Mouse (Mus musculus) heart, embryonic 15.5 days (tissue): ENCODE data around the gene Zfp414. TPM values are rescaled to one million over a fixed set of nuclear protein-coding genes. Genes with fewer than 3 reads are reported as not detected.

Source experiments
- ATAC-seq: fragments of 200-750 bp; cut with Nextera tagmentation; replicated peaks from 2 replicates; pipeline ENCODE4 v1.8.0; 2017; ENCODE audit warnings: low read depth, moderate TSS enrichment; ENCODE audit not compliant: insufficient number of reproducible peaks, insufficient read depth, low FRiP score
- H3K27ac ChIP-seq: fragments of 300-500 bp; sonication (generic); 2 replicates; pipeline ENCODE4 v1.5.1; 2015; ENCODE audit warnings: mild to moderate bottlenecking, inconsistent platforms
- H3K27me3 ChIP-seq: fragments of 300-500 bp; sonication (generic); 2 replicates; pipeline ENCODE4 v1.6.1; 2015; ENCODE audit warnings: inconsistent platforms
- H3K36me3 ChIP-seq: fragments of 300-500 bp; sonication (generic); 2 replicates; pipeline ENCODE4 v1.6.1; 2015; ENCODE audit warnings: mild to moderate bottlenecking, inconsistent platforms
- H3K4me1 ChIP-seq: fragments of 300-500 bp; sonication (generic); replicated peaks from 2 replicates; pipeline ENCODE4 v1.6.1; 2015; ENCODE audit warnings: inconsistent platforms
- H3K4me2 ChIP-seq: fragments of 300-500 bp; sonication (generic); 2 replicates; pipeline ENCODE4 v1.6.1; 2015; ENCODE audit warnings: inconsistent platforms, mild to moderate bottlenecking, moderate library complexity
- H3K4me3 ChIP-seq: fragments of 300-500 bp; sonication (generic); 2 replicates; pipeline ENCODE4 v1.5.1; 2015; ENCODE audit warnings: mild to moderate bottlenecking, inconsistent platforms
- H3K9ac ChIP-seq: fragments of 300-500 bp; sonication (generic); 2 replicates; pipeline ENCODE4 v1.6.1; 2015; ENCODE audit warnings: mild to moderate bottlenecking, inconsistent platforms
- H3K9me3 ChIP-seq: fragments of 300-500 bp; sonication (generic); replicated peaks from 2 replicates; pipeline ENCODE4 v1.6.1; 2016; ENCODE audit warnings: inconsistent platforms
- WGBS: fragments of 180-500 bp; shearing (Covaris S2); methylation state at CpG from one replicate; pipeline ENCODE4 v1.1.7; 2015; ENCODE audit warnings: mixed read lengths; 5-methylcytosine and 5-hydroxymethylcytosine counted together
- polyA plus RNA-seq: library from polyadenylated mRNA; unstranded; fragments of >200 nt; fragmentation: Nextera tagmentation; extraction: Ambion mirVana; gene quantifications from 2 replicates; pipeline ENCODE4 v1.2.1, GENCODE M21; 2015

Zfp414 gene
- polyA plus RNA-seq, 1 experiment from 2014 or later = 29.8 TPM

DNA sequence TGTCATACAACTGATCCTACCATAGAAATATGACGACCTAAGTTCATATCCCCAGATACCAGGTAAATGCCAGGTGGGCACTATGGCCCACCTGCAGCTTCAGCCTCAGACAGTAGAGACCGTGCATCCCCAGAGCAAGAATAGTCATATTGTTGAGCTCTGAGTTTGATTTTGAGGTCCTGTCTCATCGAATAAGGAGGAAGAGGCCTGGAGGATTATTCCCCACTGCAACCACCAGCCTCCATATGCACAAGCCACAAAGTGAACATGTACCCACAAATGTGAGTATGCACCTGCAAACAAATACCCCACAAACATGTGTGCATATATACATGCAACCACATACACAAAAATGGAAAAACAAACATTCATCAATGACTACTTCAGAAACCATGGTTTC is 1.6 kb upstream of the Zfp414 start:
- no peak for ATAC-seq

DNA sequence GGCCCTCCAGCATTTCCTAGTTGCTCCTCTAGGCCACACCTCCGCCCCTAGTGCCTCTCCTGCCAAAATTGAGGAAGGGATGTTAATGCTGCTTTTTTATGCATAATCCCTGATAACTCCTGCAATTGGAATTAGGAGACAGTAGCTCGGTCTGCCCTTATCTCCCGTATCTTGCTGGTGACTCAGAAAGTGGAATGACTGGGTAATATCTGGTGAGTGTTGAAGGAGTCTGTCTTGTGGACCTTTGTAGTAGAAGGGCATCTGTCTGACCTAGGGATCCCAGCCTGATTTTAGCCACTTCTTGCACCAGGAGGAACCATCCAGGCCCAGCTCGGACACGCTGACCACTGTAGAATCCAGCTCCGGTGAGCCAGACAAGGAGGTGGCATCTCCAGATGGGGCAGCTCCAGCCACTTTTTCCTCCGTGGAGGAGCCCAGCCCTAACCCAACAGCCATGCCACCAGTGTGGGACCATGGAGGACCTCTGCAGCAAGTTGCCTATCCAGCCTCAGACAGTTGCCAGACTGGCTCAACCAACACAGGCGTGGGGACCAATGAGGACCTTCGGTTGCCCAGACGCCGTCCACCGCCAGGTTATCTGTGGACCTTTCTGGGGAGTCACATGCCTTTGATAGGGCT is 716 bp downstream of the Zfp414 start:
- 48% methylated on average over 12 of the region's 12 CpGs for WGBS
- Histone ChIP-seq H3K36me3 (peaks cover 12% of the 10 kb centered on the region; the same call in 1 of the 2 replicates), H3K27ac (peak overlapping the region; percentile 99), H3K4me2 (peak overlapping the region; percentile 69), H3K4me1 (peaks cover 25% of the 10 kb centered on the region), H3K27me3 (no peaks in the 10 kb centered on the region), H3K4me3 (peak overlapping the region; percentile 81), H3K9me3 (no peaks in the 10 kb centered on the region), H3K9ac (peak overlapping the region; percentile 81)
- 0 out of 2 replicates have a peak, but pooled peaks have one; percentile 8 for ATAC-seq

More for the DNA sequence above, 1.6 kb upstream of the Zfp414 start:
- Histone ChIP-seq H3K9me3 (no peaks in the 10 kb centered on the region), H3K4me3 (no peak overlapping the region), H3K36me3 (peaks cover 12% of the 10 kb centered on the region; the same call in 1 of the 2 replicates), H3K4me1 (peaks cover 25% of the 10 kb centered on the region), H3K27ac (no peak overlapping the region), H3K4me2 (no peak overlapping the region), H3K27me3 (no peaks in the 10 kb centered on the region), H3K9ac (no peak overlapping the region)
- WGBS = 86% methylated on average over 3 of the region's 3 CpGs

DNA sequence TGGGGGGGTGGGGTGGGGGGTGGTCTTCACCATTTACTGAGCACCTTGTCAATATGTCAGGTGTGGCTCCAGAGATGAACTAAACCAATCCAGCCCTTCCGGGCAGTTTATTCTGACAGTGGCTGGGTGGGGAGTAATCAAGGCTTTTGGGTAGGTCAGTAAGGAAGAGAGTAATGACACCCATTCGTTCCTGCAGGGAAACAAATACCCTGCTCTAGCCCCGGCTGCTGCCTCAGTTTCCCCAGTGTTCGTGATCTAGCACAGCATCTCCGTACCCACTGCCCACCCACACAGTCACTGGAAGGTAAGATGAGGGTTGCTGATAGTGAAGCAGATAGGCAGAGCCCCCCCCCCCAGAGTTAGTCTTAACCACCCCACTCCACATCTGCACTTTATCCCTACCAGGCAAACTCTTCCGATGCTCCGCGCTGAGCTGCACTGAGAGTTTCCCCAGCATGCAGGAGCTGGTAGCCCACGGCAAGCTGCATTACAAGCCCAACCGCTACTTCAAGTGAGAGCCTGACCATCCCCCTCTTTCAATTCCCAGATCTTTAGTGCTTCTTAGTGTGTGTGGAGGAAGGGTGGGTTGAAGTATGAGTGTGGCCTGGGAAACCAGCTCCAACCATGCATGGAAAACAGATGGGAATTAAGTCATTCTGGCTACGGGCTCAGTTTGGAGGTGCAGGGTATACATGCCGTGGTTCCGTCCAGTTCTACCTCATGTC is 1.4 kb downstream of the Zfp414 start:
- Histone ChIP-seq H3K36me3 (peaks cover 12% of the 10 kb centered on the region; the same call in 1 of the 2 replicates), H3K27ac (no peak overlapping the region), H3K9ac (no peak overlapping the region), H3K27me3 (no peaks in the 10 kb centered on the region), H3K4me1 (peaks cover 25% of the 10 kb centered on the region), H3K9me3 (no peaks in the 10 kb centered on the region), H3K4me3 (no peak overlapping the region), H3K4me2 (peak overlapping the region; percentile 69)
- no peak for ATAC-seq
- 76% methylated on average over 13 of the region's 13 CpGs for whole genome bisulfite sequencing

DNA sequence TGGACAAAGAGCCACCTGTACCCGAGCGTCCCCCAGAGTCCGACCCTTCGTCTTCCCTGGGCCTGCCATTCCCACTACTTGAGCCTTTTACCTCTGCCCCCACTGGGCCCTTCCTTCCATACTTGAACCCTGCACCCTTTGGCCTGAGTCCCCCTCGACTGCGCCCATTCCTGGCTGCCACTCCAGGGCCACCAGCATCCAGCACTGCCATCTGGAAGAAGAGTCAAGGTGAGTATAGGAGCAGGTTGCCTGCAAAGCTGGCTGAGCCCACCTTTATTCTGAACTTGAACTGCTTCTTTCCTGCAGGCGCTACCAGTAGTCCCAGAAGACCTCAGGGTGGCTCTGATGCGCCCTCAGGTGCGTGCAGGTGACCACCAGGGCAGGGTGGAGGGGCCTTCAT is 2.3 kb downstream of the Zfp414 start:
- ATAC-seq = no peak
- H3K9ac ChIP-seq = 0 out of 2 replicates have a peak overlapping the region, but pooled peaks have one; percentile 19
- no peaks in the 10 kb centered on the region for H3K27me3 ChIP-seq
- no peaks in the 10 kb centered on the region for H3K9me3 ChIP-seq
- H3K4me3 ChIP-seq = no peak overlapping the region
- no peak overlapping the region for H3K4me2 ChIP-seq
- H3K36me3 ChIP-seq = peaks cover 12% of the 10 kb centered on the region; the same call in 1 of the 2 replicates
- peaks cover 25% of the 10 kb centered on the region for H3K4me1 ChIP-seq
- H3K27ac ChIP-seq = no peak overlapping the region
- WGBS = 96% methylated on average over 9 of the region's 9 CpGs

DNA sequence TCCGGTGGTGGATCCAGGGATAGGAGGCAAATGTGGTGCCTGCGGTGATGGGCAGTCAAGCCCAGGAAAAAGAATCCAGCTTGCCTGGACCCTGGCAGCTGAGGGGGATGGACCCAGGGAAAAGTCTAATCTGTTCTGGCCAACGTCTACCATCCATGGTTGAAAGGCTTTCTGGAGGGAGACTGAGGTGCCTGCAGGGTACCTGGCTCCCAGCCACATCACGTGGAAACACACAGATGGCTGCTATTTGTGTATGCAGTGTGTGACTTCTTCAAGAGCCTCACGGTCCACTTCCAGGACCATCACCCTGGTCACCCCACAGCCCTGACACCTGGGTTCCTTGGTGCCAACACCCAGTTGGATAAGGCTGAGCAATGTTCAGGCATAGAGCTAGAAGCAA is 2.9 kb downstream of the Zfp414 start:
- H3K4me1 ChIP-seq = peaks cover 25% of the 10 kb centered on the region
- no peak for ATAC-seq
- WGBS = 73% methylated on average over 5 of the region's 5 CpGs
- H3K27me3 ChIP-seq = no peaks in the 10 kb centered on the region
- H3K9ac ChIP-seq = no peak overlapping the region
- H3K9me3 ChIP-seq = no peaks in the 10 kb centered on the region
- H3K36me3 ChIP-seq = peaks cover 12% of the 10 kb centered on the region; the same call in 1 of the 2 replicates
- no peak overlapping the region for H3K4me2 ChIP-seq
- H3K27ac ChIP-seq = no peak overlapping the region
- H3K4me3 ChIP-seq = no peak overlapping the region

DNA sequence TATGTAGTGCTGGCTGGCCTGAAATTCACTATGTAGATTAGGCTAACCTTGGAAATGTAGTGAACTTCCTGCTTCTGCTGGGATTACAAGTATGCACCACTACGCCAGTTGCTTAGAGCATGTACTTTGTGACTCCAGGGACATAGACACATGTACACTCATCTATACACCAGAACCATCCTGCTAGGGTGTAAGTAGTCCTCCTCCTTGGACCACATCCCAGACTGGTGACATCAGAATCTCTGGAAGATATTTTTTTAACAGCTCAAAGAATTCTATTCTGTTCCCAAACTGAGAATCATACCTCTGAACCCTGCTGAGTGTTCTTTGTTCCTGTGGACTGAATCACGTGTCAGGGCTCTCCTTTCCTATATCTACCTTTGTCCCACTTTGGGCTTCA is 8.1 kb downstream of the Zfp414 start:
- ATAC-seq = no peak
- H3K4me2 ChIP-seq = no peak overlapping the region
- no peaks in the 10 kb centered on the region for H3K4me1 ChIP-seq
- no peaks in the 10 kb centered on the region for H3K27me3 ChIP-seq
- H3K27ac ChIP-seq = no peak overlapping the region
- no peaks in the 10 kb centered on the region for H3K36me3 ChIP-seq
- H3K4me3 ChIP-seq = no peak overlapping the region
- no peaks in the 10 kb centered on the region for H3K9me3 ChIP-seq
- 68% methylated on average over 2 of the region's 2 CpGs for WGBS
- H3K9ac ChIP-seq = no peak overlapping the region

DNA sequence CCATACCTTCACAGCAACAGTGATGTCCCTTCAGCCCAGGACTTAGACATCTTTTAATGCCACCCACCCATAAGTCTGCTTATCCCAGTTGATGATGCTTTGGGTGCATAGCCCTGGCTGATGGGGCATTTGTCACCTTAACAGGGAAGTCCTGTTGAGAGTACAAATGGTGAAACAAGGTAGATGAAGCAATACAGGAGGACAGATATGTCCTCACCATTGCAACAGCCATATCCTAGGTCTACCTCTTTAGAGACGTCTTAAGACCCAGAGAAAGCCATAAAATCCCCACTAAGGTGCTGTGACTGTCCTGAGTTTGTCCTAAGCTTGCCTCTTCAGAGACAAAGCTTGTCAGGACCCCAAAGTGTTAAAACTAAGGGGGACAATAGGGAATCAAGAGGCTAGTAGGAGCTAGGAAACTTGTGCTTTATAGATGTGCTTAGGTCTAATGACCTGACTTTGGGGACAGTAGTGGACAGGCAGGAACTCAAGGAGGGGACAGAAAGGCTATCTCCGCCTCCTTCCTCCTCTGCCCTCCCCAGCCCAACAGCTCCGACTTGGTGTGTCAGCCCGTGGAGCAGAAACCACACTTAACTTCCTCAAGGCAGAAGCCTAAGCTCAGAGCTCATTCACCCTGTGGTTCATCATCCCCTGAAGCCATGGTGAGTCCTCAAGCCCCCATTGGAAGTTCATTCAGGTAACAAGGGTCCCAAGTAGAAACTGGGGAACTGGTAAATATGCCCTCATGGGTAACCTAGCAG is 8.8 kb downstream of the Zfp414 start, which contains the start of gene Pram1:
Gene Pram1 (plus strand): TSS at position 541 of the 761 bp plus-strand sequence.
- Histone ChIP-seq H3K9ac (no peak within 1 kb of the TSS), H3K36me3 (no peaks in the 10 kb centered on the region), H3K4me2 (no peak within 1 kb of the TSS), H3K4me3 (no peak within 1 kb of the TSS), H3K27ac (no peak within 1 kb of the TSS), H3K4me1 (no peaks in the 10 kb centered on the region), H3K27me3 (no peaks in the 10 kb centered on the region), H3K9me3 (no peaks in the 10 kb centered on the region)
- ATAC-seq = no peak
- WGBS = 90% methylated on average over 4 of the region's 4 CpGs

DNA sequence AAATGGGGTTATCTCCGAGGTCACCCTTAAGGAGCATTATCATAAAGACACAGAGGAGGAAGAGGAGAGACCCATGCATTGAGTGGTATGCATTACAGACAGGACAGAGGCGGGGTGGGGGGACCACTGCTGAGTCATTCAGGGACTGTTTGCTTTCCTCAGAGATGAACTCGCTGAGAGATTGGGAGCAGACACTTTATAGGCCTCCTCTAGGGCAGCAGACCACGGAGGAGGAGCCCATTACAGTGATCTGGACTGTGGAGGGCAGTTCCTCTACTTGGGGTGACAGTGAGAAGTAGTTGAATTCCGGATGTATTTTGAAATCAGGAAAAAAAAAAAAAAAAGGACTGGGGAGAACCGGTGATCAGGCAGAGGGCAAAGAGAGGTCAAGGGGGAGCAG is 10.9 kb downstream of the Zfp414 start:
- Histone ChIP-seq H3K4me1 (no peaks in the 10 kb centered on the region), H3K36me3 (peaks cover 9% of the 10 kb centered on the region), H3K4me3 (no peak overlapping the region), H3K9me3 (no peaks in the 10 kb centered on the region), H3K9ac (no peak overlapping the region), H3K27me3 (no peaks in the 10 kb centered on the region), H3K27ac (no peak overlapping the region), H3K4me2 (no peak overlapping the region)
- ATAC-seq = no peak
- WGBS = 40% methylated on average over 6 of the region's 6 CpGs

DNA sequence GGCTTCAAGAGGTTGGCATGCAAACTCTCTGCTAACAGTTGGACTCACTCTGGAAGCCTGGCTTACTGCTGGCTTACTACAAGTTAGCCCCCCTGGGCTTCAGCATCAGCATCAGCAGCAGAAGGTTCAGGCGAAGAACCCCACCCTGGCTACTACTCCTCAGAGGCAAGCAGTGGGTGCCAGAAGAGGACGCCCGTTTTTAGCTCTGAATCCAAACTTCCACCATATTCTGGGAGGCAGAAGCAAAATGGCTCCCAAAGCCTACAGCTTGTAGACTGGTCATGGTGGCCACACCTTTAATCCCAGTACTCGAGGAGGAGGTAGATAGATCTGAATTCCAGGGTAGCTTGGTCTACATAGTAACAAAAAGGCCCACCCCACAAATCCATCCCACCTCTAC is 15.2 kb downstream of the Zfp414 start:
- H3K36me3 ChIP-seq = peaks cover 51% of the 10 kb centered on the region
- H3K27me3 ChIP-seq = no peaks in the 10 kb centered on the region
- no peak for ATAC-seq
- WGBS = 82% methylated on average over 4 of the region's 4 CpGs
- no peak overlapping the region for H3K4me3 ChIP-seq
- H3K27ac ChIP-seq = no peak overlapping the region
- no peak overlapping the region for H3K9ac ChIP-seq
- no peak overlapping the region for H3K4me2 ChIP-seq
- H3K9me3 ChIP-seq = no peaks in the 10 kb centered on the region
- H3K4me1 ChIP-seq = no peaks in the 10 kb centered on the region

DNA sequence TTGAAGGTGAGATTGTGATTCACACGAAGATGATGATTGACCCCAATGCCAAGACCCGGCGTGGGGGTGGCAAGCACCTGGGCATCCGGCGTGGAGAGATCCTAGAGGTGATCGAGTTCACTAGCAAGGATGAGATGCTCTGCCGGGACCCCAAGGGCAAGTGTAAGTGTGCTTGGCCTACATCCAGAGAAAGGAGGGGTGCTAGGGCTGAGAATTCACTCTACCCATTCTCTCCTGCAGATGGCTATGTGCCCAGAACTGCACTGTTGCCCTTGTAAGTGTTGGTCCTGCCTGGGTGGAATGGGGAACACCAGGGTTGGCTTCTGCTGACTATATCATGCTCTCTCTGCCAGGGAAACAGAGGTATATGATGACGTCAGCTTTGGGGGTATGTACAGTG is 16.2 kb downstream of the Zfp414 start:
- ATAC-seq = no peak
- 88% methylated on average over 8 of the region's 8 CpGs for WGBS
- Histone ChIP-seq H3K36me3 (peaks cover 61% of the 10 kb centered on the region), H3K4me1 (no peaks in the 10 kb centered on the region), H3K9me3 (no peaks in the 10 kb centered on the region), H3K4me3 (no peak overlapping the region), H3K27ac (no peak overlapping the region), H3K4me2 (no peak overlapping the region), H3K9ac (no peak overlapping the region), H3K27me3 (no peaks in the 10 kb centered on the region)

DNA sequence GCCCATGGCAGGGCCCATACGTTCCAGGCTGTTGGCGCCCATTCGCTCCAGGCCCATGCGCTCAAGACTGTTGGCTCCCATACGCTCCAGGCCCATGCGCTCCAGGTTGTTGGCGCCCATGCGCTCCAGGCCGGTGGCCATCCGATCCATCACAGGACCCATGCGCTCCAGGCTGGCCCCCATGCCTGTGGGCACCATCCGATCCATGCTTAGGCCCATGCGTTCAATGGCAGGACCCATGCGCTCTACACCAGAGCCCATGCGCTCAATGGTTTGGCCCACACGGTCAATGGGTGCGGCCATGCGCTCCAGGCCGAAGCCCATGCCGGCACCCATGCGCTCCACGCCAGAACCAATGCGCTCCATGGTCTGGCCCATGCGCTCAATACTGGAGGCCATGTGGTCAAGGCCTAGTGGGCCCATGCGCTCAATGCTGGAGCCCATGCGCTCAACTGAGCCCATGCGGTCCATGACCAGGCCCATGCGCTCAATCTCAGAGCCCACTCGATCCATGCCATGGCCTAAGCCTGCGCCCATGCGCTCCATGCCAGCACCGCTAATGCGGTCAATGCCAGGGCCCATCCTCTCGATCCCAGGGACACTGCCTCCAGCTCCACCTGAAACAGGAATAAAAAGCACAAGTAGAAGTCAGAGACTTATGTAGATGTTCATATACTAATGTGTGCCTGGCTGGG is 21.0 kb downstream of the Zfp414 start:
- no peak overlapping the region for H3K4me3 ChIP-seq

More for the DNA sequence above, 21.0 kb downstream of the Zfp414 start:
- Histone ChIP-seq H3K27ac (no peak overlapping the region), H3K27me3 (no peaks in the 10 kb centered on the region), H3K4me2 (no peak overlapping the region), H3K36me3 (peaks cover 93% of the 10 kb centered on the region), H3K9me3 (no peaks in the 10 kb centered on the region), H3K4me1 (no peaks in the 10 kb centered on the region), H3K9ac (no peak overlapping the region)
- ATAC-seq = no peak; the same call in 1 of the 2 replicates
- WGBS = 99% methylated on average over 34 of the region's 34 CpGs
